In the genomic region with DNA sequence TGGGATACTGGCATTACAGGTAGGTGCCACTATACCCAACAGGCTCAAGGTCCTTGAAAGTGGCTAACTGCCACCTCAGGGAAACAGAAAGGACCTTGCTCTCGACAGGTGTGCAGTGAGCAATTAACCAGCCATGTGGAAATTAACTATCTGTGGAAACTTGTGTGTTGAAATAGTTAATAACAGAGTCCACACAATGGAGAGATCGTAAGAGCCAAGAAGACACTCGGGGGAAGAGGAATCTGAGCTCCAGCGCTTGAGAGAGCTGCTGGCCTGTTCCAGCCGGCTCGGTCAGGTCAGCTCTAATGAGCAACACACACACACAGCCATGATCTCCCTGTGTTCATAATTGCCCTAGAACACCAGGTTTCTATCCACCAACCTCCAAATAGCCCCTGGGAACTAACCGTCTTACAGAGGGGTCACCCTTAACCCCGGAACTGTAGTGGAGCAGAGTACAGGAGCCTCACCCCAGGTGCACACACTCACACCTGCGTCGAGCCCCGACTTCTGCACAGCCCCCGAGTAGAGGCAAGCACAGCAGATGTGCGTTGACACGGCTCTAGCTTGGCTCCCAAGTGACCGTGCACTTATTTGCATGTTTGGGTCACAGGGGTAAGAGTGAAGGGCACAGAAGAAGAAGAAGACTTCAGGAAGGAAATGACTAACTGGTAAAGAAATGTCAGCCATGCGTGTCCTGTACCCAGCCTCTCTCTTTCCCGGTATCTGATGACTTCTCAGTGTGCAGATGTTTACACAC, we compare ENCODE assay signal across 12 mouse cellular contexts. TPM values are rescaled to one million over a fixed set of nuclear protein-coding genes. Genes with fewer than 3 reads are reported as not detected.
A peak's percentile ranks its signal among the peaks of the same experiment; 100 is the strongest.
DNase-seq lines count a peak whose midpoint lies in the region; ATAC-seq and TF ChIP-seq lines count a peak whose summit lies in the region.
"Had no signal": no experiment of that assay in that cellular context is flagged by ENCODE, and none has a peak within 500 bp of the region (broad histone marks: within the 10 kb centered on the region; RNA-seq: fewer than 3 reads in every experiment).

No protein-coding gene starts in this region.

- H3K27ac ChIP-seq in limb, embryonic 14.5 days (replicated peaks; ENCODE audit: low read depth, low read length), result no peak overlapping the region
- H3K27ac ChIP-seq in limb, embryonic 10.5 days, result no peak overlapping the region
- H3K27ac ChIP-seq in intestine, postnatal 0 days (ENCODE audit: low read depth, low read length), result peak overlapping the region; percentile 84
- H3K27ac ChIP-seq: left cerebral cortex, adult 2 months had no signal

- no peak overlapping the region for H3K4me2 ChIP-seq in limb, embryonic 14.5 days (replicated peaks; ENCODE audit: low read depth, low read length, severe bottlenecking)
- H3K4me2 ChIP-seq in intestine, postnatal 0 days (replicated peaks; ENCODE audit: low read depth), result peak overlapping the region; percentile 18; the same call in 1 of the 2 replicates

- H3K9ac ChIP-seq in limb, embryonic 14.5 days (ENCODE audit: low read depth, low read length, severe bottlenecking), result no peak overlapping the region
- H3K9ac ChIP-seq in intestine, postnatal 0 days (ENCODE audit: low read depth, low read length), result no peak overlapping the region

- no peak for DNase-seq in limb, embryonic 14.5 days (ENCODE audit: low spot score)
- no peak for DNase-seq in limb, embryonic 10.5 days (ENCODE audit: low spot score)
- DNase-seq in thymus, postnatal 4 days, result peak; percentile 50
- DNase-seq in layer of hippocampus, postnatal 14 days (ENCODE audit: low spot score in 2 of 2), result no peak
- DNase-seq in neural tube, embryonic 10.5 days (ENCODE audit: extremely low spot score, low spot score), result no peak
- DNase-seq: cerebellum, adult 18-20 months; lung, adult 2 months had no signal

- H3K4me3 ChIP-seq in limb, embryonic 14.5 days (replicated peaks; ENCODE audit: low read length), result no peak overlapping the region
- H3K4me3 ChIP-seq in limb, embryonic 10.5 days, result no peak overlapping the region
- no peak overlapping the region for H3K4me3 ChIP-seq in intestine, postnatal 0 days (ENCODE audit: low read depth, low read length)
- H3K4me3 ChIP-seq: left cerebral cortex, adult 2 months; myocyte had no signal

- TF ChIP-seq CTCF in intestine, postnatal 0 days (IDR thresholded peaks at IDR 0.05; ENCODE audit: low read depth), result peak; percentile 33

- 53% methylated on average over 17 of the region's 17 CpGs for WGBS in limb, embryonic 14.5 days
- 84% methylated on average over 17 of the region's 17 CpGs for WGBS in limb, embryonic 10.5 days
- WGBS in intestine, postnatal 0 days, result 28% methylated on average over 17 of the region's 17 CpGs

- H3K9me3 ChIP-seq in limb, embryonic 14.5 days (ENCODE audit: control insufficient read depth, low read length), result no peaks in the 10 kb centered on the region
- no peaks in the 10 kb centered on the region for H3K9me3 ChIP-seq in limb, embryonic 10.5 days (replicated peaks)
- H3K9me3 ChIP-seq in intestine, postnatal 0 days (ENCODE audit: control insufficient read depth), result no peaks in the 10 kb centered on the region

- no peaks in the 10 kb centered on the region for H3K36me3 ChIP-seq in limb, embryonic 14.5 days (ENCODE audit: control insufficient read depth, insufficient read depth, low read length)
- no peaks in the 10 kb centered on the region for H3K36me3 ChIP-seq in limb, embryonic 10.5 days
- no peaks in the 10 kb centered on the region for H3K36me3 ChIP-seq in intestine, postnatal 0 days (ENCODE audit: control insufficient read depth, insufficient read depth)

- no peaks in the 10 kb centered on the region for H3K27me3 ChIP-seq in limb, embryonic 14.5 days (ENCODE audit: control insufficient read depth, insufficient read depth, low read length)
- H3K27me3 ChIP-seq in limb, embryonic 10.5 days (ENCODE audit: low read depth, poor library complexity, severe bottlenecking), result peaks cover 5% of the 10 kb centered on the region
- H3K27me3 ChIP-seq in intestine, postnatal 0 days (replicated peaks; ENCODE audit: control insufficient read depth, insufficient read depth, low read length), result no peaks in the 10 kb centered on the region

- no peaks in the 10 kb centered on the region for H3K4me1 ChIP-seq in limb, embryonic 14.5 days (ENCODE audit: control insufficient read depth, insufficient read depth, low read length)
- H3K4me1 ChIP-seq in limb, embryonic 10.5 days, result peaks cover 7% of the 10 kb centered on the region; the same call in 1 of the 2 replicates
- peaks cover 8% of the 10 kb centered on the region; the same call in 1 of the 2 replicates for H3K4me1 ChIP-seq in intestine, postnatal 0 days (replicated peaks; ENCODE audit: control insufficient read depth, insufficient read depth, low read length)

- peak; percentile 44; the same call in 1 of the 2 replicates for ATAC-seq in limb, embryonic 14.5 days (ENCODE audit: low FRiP score, low read depth)
- peak; percentile 79 for ATAC-seq in intestine, postnatal 0 days
- peak; percentile 87 for ATAC-seq in neutrophil, adult 5-6 weeks (ENCODE audit: extremely low read depth, insufficient number of reproducible peaks, low FRiP score, poor library complexity, severe bottlenecking)
- no peak for ATAC-seq in megakaryocyte-erythroid progenitor cell, adult 5-6 weeks (replicated peaks; ENCODE audit: low FRiP score, low TSS enrichment, poor library complexity, severe bottlenecking)

- no peak for TF ChIP-seq POLR2A in limb, embryonic 14.5 days (IDR thresholded peaks at IDR 0.05; ENCODE audit: borderline replicate concordance, extremely low read depth, insufficient read depth, insufficient read length)

RNA-seq across cellular contexts. Expression of a gene that starts 11.2 kb away (rescaled TPM):
- 2.5 and 4.1 TPM in 2 replicates for polyA plus RNA-seq in limb, embryonic 14.5 days (2012; rRNA removed)
- 4.3 and 4.9 TPM in 2 replicates for polyA plus RNA-seq in limb, embryonic 14.5 days (2014; fragmentation: Nextera tagmentation; extraction: Ambion mirVana)
- 1.4 and 1.7 TPM in 2 replicates for polyA plus RNA-seq in limb, embryonic 10.5 days (2016; fragmentation: Nextera tagmentation; extraction: Ambion mirVana)
- polyA plus RNA-seq in intestine, postnatal 0 days (2015; fragmentation: Nextera tagmentation; extraction: Ambion mirVana), result 79.5 and 92.3 TPM in 2 replicates
- 139 and 159 TPM in 2 replicates for total RNA-seq in neutrophil, adult 5-6 weeks (2017)
- total RNA-seq in layer of hippocampus, postnatal 14 days (2021), result 1 to 10 TPM; 3.3 to 5.1 TPM
- 1.0 and 1.3 TPM in 2 replicates for total RNA-seq in megakaryocyte-erythroid progenitor cell, adult 5-6 weeks (2014; fragmentation: Nextera tagmentation)
- total RNA-seq in megakaryocyte-erythroid progenitor cell, adult 5-6 weeks (2017), result 3.7 and 6.9 TPM in 2 replicates
- polyA plus RNA-seq: myocyte had no signal

RNA-seq across cellular contexts. Expression of a gene that starts 56.6 kb away (rescaled TPM):
- 109 and 160 TPM in 2 replicates for polyA plus RNA-seq in limb, embryonic 14.5 days (2012; rRNA removed)
- 238 and 252 TPM in 2 replicates for polyA plus RNA-seq in limb, embryonic 14.5 days (2014; fragmentation: Nextera tagmentation; extraction: Ambion mirVana)
- polyA plus RNA-seq in limb, embryonic 10.5 days (2016; fragmentation: Nextera tagmentation; extraction: Ambion mirVana), result 372 and 439 TPM in 2 replicates
- 127 and 135 TPM in 2 replicates for polyA plus RNA-seq in intestine, postnatal 0 days (2015; fragmentation: Nextera tagmentation; extraction: Ambion mirVana)
- 17.9 and 21.1 TPM in 2 replicates for total RNA-seq in neutrophil, adult 5-6 weeks (2017)
- 10 to 100 TPM; 66.7 to 82.0 TPM for total RNA-seq in layer of hippocampus, postnatal 14 days (2021)
- 32.8 and 36.5 TPM in 2 replicates for total RNA-seq in megakaryocyte-erythroid progenitor cell, adult 5-6 weeks (2014; fragmentation: Nextera tagmentation)
- 69.8 and 87.1 TPM in 2 replicates for total RNA-seq in megakaryocyte-erythroid progenitor cell, adult 5-6 weeks (2017)

RNA-seq across cellular contexts. Expression of a gene that starts 57.0 kb away (rescaled TPM):
- polyA plus RNA-seq in limb, embryonic 14.5 days (2012; rRNA removed), result 736 and 1,017 TPM in 2 replicates
- 948 and 964 TPM in 2 replicates for polyA plus RNA-seq in limb, embryonic 14.5 days (2014; fragmentation: Nextera tagmentation; extraction: Ambion mirVana)
- 879 and 888 TPM in 2 replicates for polyA plus RNA-seq in limb, embryonic 10.5 days (2016; fragmentation: Nextera tagmentation; extraction: Ambion mirVana)
- 2,406 and 2,420 TPM in 2 replicates for polyA plus RNA-seq in intestine, postnatal 0 days (2015; fragmentation: Nextera tagmentation; extraction: Ambion mirVana)
- 180 and 197 TPM in 2 replicates for total RNA-seq in neutrophil, adult 5-6 weeks (2017)
- total RNA-seq in layer of hippocampus, postnatal 14 days (2021), result 1,000 to 10,000 TPM; 1,108 to 1,116 TPM
- total RNA-seq in megakaryocyte-erythroid progenitor cell, adult 5-6 weeks (2014; fragmentation: Nextera tagmentation), result 1,045 and 1,237 TPM in 2 replicates
- total RNA-seq in megakaryocyte-erythroid progenitor cell, adult 5-6 weeks (2017), result 386 and 612 TPM in 2 replicates

RNA-seq across cellular contexts. Expression of a gene that starts 57.1 kb away (rescaled TPM):
- 3.4 and 4.3 TPM in 2 replicates for polyA plus RNA-seq in limb, embryonic 14.5 days (2012; rRNA removed)
- polyA plus RNA-seq in limb, embryonic 14.5 days (2014; fragmentation: Nextera tagmentation; extraction: Ambion mirVana), result 2.2 and 3.0 TPM in 2 replicates
- 3.4 and 3.8 TPM in 2 replicates for polyA plus RNA-seq in limb, embryonic 10.5 days (2016; fragmentation: Nextera tagmentation; extraction: Ambion mirVana)
- polyA plus RNA-seq in intestine, postnatal 0 days (2015; fragmentation: Nextera tagmentation; extraction: Ambion mirVana), result 1.0 and 1.9 TPM in 2 replicates
- total RNA-seq in neutrophil, adult 5-6 weeks (2017), result not detected in 2 replicates
- total RNA-seq in layer of hippocampus, postnatal 14 days (2021), result 1 to 10 TPM in 1 of 2 experiments, under 1 TPM in 1; 0.55 to 1.2 TPM
- not detected in 2 replicates for total RNA-seq in megakaryocyte-erythroid progenitor cell, adult 5-6 weeks (2014; fragmentation: Nextera tagmentation)
- not detected in 2 replicates for total RNA-seq in megakaryocyte-erythroid progenitor cell, adult 5-6 weeks (2017)

Comparison
In these comparisons a context has a peak if more than half of its experiments do, and no peak if none do; other contexts are left out.
1. RNA of a gene that starts 11.2 kb away (total RNA-seq): 139 to 159 TPM in neutrophil, adult 5-6 weeks; 1.0 to 6.9 TPM in megakaryocyte-erythroid progenitor cell, adult 5-6 weeks and 3.3 to 5.1 TPM in layer of hippocampus, postnatal 14 days; every median in the first group is over 10 times any median in the second.